Mouse (Mus musculus) ES-Bruce4 (cell line): ENCODE measurements around the gene Prokr2.

Experiments used
- CTCF ChIP-seq: IDR thresholded peaks from one replicate; pipeline ENCODE4 v1.8.1; 2011; ENCODE audit warnings: low read depth, low read length
- POLR2A ChIP-seq: IDR thresholded peaks from one replicate; pipeline ENCODE4 v1.8.1; 2011; ENCODE audit warnings: low read length; ENCODE audit not compliant: insufficient read depth

GRCm38 (mm10) chr2:132301436-132301835 is 83.8 kb downstream of the Prokr2 start:
- no peak for TF ChIP-seq POLR2A
- no peak for TF ChIP-seq CTCF
